Mouse (Mus musculus): ENCODE data around the gene Usp25. TPM values are rescaled to one million over a fixed set of nuclear protein-coding genes. Genes with fewer than 3 reads are reported as not detected.

Usp25 gene
- polyA plus RNA-seq, 1 experiment from 2014 or later: 19.2 TPM

DNA sequence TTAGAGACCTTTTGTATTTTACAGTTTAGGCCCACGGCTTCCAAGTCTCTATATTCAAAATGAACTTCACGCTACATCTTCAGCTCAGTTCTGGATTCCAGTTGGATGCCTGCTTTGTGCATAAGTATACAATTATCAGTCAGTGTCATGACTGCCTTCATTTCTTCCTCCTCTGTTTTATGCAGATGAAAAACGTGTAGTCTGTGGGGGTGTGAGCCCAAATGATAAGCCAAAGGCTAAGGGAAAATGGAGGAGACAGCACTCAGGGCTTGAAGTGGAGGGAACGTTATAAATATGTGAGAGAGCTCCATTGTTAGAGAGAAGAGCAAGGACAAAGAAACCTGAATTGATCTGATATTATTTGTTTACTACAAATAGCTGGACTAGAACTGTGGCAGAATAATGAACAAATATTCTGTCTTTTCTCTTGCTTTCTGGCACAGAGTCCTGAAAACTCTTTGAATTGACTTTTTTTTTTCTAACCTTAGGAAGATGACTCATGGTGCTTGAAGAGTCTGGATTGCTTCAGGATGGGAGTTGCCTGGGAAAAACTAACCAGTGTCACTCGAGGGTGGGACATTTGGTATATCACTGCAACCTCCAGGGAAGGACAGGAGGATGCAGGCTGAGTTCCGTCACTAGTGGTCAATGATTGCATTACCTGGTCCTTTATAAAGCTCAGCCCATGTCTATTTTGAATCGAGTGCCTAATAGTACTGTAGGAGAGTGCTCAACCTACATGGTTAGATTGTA, 10.3 kb downstream of the Usp25 start:
- TF ChIP-seq CTCF (IDR thresholded peaks at IDR 0.05) (no peak), EP300 (IDR thresholded peaks at IDR 0.05) (no peak)
- H3K27ac ChIP-seq (ENCODE audit: low read length): no peak overlapping the region
- no peaks in the 10 kb centered on the region for H3K27me3 ChIP-seq (replicated peaks; ENCODE audit: insufficient read depth, low read length)
- H3K4me3 ChIP-seq (ENCODE audit: low read depth, low read length): no peak overlapping the region
- ATAC-seq (peak; percentile 36), DNase-seq (ENCODE audit: low spot score) (peak; percentile 47)
- WGBS: 73% methylated on average over 7 of the region's 7 CpGs
- no peaks in the 10 kb centered on the region for H3K9me3 ChIP-seq (ENCODE audit: low read length)
- H3K9ac ChIP-seq (replicated peaks; ENCODE audit: low read depth): no peak overlapping the region
- no peak overlapping the region for H3K4me2 ChIP-seq (replicated peaks; ENCODE audit: low read depth, low read length)
- peaks cover 19% of the 10 kb centered on the region for H3K4me1 ChIP-seq (ENCODE audit: insufficient read depth, low read depth, low read length)
- H3K36me3 ChIP-seq (ENCODE audit: insufficient read depth, low read length): no peaks in the 10 kb centered on the region; the same call in 1 of the 2 replicates

DNA sequence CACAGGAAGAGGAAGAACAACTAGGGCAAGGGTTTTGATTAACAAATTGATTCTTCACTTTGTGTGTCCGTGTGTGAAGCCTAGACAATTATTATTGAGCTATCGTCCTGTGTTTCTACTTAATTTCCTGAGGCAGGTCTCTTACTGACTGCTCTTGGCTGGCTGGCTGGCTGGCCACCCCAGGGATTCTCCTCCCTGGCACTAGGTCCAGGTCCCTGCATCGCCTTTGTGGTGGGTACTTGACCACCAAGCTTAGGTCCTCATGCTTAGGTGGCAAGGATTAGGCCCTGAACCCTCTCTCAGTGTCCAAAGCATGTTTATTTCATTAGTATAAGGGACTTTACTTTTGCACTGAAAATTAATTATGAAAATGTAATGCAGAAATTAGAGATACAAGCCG, 12.6 kb downstream of the Usp25 start:
- no peak overlapping the region for H3K27ac ChIP-seq (ENCODE audit: low read length)
- no peaks in the 10 kb centered on the region for H3K9me3 ChIP-seq (ENCODE audit: low read length)
- H3K27me3 ChIP-seq (replicated peaks; ENCODE audit: insufficient read depth, low read length): no peaks in the 10 kb centered on the region
- H3K36me3 ChIP-seq (ENCODE audit: insufficient read depth, low read length): no peaks in the 10 kb centered on the region; the same call in 1 of the 2 replicates
- H3K9ac ChIP-seq (replicated peaks; ENCODE audit: low read depth): no peak overlapping the region
- no peak for DNase-seq (ENCODE audit: low spot score)
- no peak for ATAC-seq
- TF ChIP-seq CTCF (IDR thresholded peaks at IDR 0.05) (no peak), EP300 (IDR thresholded peaks at IDR 0.05) (no peak)
- H3K4me1 ChIP-seq (ENCODE audit: insufficient read depth, low read depth, low read length): peaks cover 26% of the 10 kb centered on the region
- WGBS: 89% methylated on average over 4 of the region's 4 CpGs
- no peak overlapping the region for H3K4me3 ChIP-seq (ENCODE audit: low read depth, low read length)
- H3K4me2 ChIP-seq (replicated peaks; ENCODE audit: low read depth, low read length): no peak overlapping the region

DNA sequence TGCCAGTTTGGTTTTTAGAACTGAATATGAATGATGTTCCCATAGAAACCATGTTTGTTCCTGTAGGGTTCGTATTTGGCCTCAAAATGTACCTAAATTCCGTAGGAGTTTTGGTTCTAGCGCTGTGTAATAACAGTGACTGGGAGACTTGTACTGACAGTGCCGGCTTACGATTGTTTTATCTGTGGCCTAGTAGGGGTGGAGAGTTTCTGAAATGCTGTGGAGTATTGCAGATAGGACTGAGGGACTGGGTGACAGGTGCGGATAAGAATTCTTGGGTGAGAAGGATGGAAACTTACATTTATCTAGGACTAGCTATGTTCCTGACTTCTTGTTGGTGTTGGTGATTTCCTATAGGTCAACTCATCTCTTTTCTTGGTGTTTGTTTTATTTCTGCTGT, 13.4 kb downstream of the Usp25 start:
- Histone ChIP-seq H3K9ac (replicated peaks; ENCODE audit: low read depth) (no peak overlapping the region), H3K4me2 (replicated peaks; ENCODE audit: low read depth, low read length) (no peak overlapping the region), H3K9me3 (ENCODE audit: low read length) (no peaks in the 10 kb centered on the region), H3K36me3 (ENCODE audit: insufficient read depth, low read length) (no peaks in the 10 kb centered on the region; the same call in 1 of the 2 replicates), H3K4me1 (ENCODE audit: insufficient read depth, low read depth, low read length) (peaks cover 26% of the 10 kb centered on the region), H3K27ac (ENCODE audit: low read length) (no peak overlapping the region), H3K4me3 (ENCODE audit: low read depth, low read length) (no peak overlapping the region), H3K27me3 (replicated peaks; ENCODE audit: insufficient read depth, low read length) (no peaks in the 10 kb centered on the region)
- TF ChIP-seq CTCF (IDR thresholded peaks at IDR 0.05) (no peak), EP300 (IDR thresholded peaks at IDR 0.05) (no peak)
- DNase-seq (ENCODE audit: low spot score) (no peak), ATAC-seq (no peak)
- 84% methylated on average over 6 of the region's 6 CpGs for WGBS

DNA sequence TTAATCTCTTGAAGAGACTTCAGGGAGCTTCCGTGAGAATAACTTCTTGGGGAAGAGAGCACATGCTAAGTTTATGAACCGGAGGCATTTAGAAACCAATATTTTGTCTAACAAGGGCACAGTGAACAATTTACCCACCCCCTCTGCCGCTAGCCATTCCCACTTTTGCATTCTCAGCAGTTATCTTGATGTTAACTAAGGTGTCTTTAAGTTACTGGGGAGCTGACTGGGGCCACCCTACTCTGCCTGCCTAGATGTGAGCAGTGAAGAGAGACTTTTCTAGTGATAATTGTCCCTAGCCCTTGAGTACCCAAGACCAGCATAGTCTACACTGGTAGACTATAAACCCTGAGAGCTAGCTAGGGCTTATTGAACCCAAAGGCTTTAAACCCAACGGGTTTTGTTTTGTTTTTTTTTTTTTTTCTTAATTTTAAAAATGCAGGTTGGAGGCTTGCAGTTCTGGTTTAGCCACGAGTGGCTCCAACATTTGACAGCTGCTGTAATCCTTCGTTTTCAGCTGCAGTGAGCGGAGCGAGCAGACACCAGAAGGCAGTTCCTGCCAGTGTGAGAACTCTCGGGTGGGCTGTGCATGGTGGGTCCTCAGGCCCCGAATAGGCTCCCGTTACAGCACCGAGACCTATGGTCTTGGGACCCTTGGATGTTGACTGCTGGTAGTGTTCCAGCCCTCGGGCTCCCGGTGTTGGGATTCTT, 14.6 kb downstream of the Usp25 start:
- Histone ChIP-seq H3K9ac (replicated peaks; ENCODE audit: low read depth) (no peak overlapping the region), H3K9me3 (ENCODE audit: low read length) (no peaks in the 10 kb centered on the region), H3K36me3 (ENCODE audit: insufficient read depth, low read length) (no peaks in the 10 kb centered on the region; the same call in 1 of the 2 replicates), H3K4me1 (ENCODE audit: insufficient read depth, low read depth, low read length) (peaks cover 26% of the 10 kb centered on the region), H3K27ac (ENCODE audit: low read length) (no peak overlapping the region), H3K27me3 (replicated peaks; ENCODE audit: insufficient read depth, low read length) (no peaks in the 10 kb centered on the region), H3K4me3 (ENCODE audit: low read depth, low read length) (0 out of 2 replicates have a peak overlapping the region, but pooled peaks have one; percentile 1), H3K4me2 (replicated peaks; ENCODE audit: low read depth, low read length) (peak overlapping the region; percentile 39)
- 41% methylated on average over 14 of the region's 14 CpGs for WGBS
- ATAC-seq (peak; percentile 35), DNase-seq (ENCODE audit: low spot score) (no peak)
- no peak for TF ChIP-seq CTCF (IDR thresholded peaks at IDR 0.05)
- TF ChIP-seq EP300 (IDR thresholded peaks at IDR 0.05): no peak

DNA sequence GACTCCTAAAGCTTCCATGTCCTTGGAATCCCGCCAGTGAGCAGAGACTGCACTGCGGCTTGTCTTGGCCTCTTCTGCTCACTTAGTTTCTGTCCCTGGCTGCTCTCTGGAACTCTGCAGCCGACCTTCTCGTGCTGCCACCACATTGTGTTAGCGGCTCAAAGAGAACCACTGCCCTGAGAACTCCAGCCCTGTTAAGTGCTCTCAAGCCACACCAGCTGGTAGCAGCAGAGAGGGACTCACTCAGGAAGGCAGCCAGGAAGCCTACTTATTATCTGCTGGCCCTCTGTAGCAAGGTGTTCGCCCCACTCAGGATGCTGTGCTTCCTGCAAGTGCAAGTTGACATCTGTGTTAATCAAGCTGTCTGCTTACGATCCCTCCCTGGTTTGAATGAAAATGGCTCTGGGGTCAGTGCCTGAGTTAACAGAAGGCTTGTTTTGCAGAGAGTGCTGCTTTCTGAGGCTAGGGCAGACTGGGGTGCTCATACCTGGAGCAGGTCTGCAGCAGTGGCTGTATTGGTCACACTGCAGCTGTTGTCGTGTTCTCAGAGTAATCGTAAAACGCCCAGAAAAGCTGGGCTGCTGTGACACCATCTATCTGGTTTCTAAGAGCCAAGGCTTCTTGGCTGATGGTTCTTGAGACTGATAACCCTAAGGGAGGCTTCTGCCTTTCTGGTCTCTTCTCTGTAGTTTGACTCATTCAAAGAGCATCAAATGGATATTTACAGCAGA, 15.3 kb downstream of the Usp25 start:
- 24% methylated on average over 10 of the region's 10 CpGs for WGBS
- ATAC-seq (peak; percentile 72), DNase-seq (ENCODE audit: low spot score) (peak; percentile 68)
- Histone ChIP-seq H3K4me1 (ENCODE audit: insufficient read depth, low read depth, low read length) (peaks cover 26% of the 10 kb centered on the region), H3K9ac (replicated peaks; ENCODE audit: low read depth) (no peak overlapping the region), H3K27ac (ENCODE audit: low read length) (no peak overlapping the region), H3K4me3 (ENCODE audit: low read depth, low read length) (0 out of 2 replicates have a peak overlapping the region, but pooled peaks have one; percentile 1), H3K27me3 (replicated peaks; ENCODE audit: insufficient read depth, low read length) (no peaks in the 10 kb centered on the region), H3K9me3 (ENCODE audit: low read length) (no peaks in the 10 kb centered on the region), H3K4me2 (replicated peaks; ENCODE audit: low read depth, low read length) (peak overlapping the region; percentile 39), H3K36me3 (ENCODE audit: insufficient read depth, low read length) (no peaks in the 10 kb centered on the region; the same call in 1 of the 2 replicates)
- peak; percentile 14; the same call in 1 of the 2 replicates for TF ChIP-seq CTCF (IDR thresholded peaks at IDR 0.05)
- no peak for TF ChIP-seq EP300 (IDR thresholded peaks at IDR 0.05)

DNA sequence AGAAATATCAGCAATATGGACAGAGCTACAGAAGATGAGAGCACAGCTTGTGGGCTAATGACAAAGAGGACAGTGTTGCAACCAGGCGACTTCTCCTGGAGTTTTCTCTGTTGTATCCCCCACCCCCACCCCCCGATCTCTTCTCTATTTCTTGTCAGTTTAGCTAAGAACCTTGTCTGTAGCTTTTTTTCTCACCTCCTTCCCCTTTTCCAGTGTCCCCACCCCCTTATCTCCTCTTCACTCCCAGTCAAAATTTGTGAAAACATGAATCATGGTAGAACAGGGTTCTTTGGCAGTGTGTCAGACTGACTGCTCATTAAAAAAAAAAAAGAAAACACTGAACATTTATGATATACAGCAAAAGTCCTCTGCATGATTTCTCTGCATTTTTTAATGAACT, 16.9 kb downstream of the Usp25 start:
- TF ChIP-seq CTCF (IDR thresholded peaks at IDR 0.05): no peak
- no peak for TF ChIP-seq EP300 (IDR thresholded peaks at IDR 0.05)
- Histone ChIP-seq H3K27me3 (replicated peaks; ENCODE audit: insufficient read depth, low read length) (no peaks in the 10 kb centered on the region), H3K4me1 (ENCODE audit: insufficient read depth, low read depth, low read length) (peaks cover 26% of the 10 kb centered on the region), H3K9ac (replicated peaks; ENCODE audit: low read depth) (no peak overlapping the region), H3K36me3 (ENCODE audit: insufficient read depth, low read length) (peaks cover 5% of the 10 kb centered on the region; the same call in 1 of the 2 replicates), H3K9me3 (ENCODE audit: low read length) (no peaks in the 10 kb centered on the region), H3K4me3 (ENCODE audit: low read depth, low read length) (no peak overlapping the region), H3K4me2 (replicated peaks; ENCODE audit: low read depth, low read length) (no peak overlapping the region), H3K27ac (ENCODE audit: low read length) (no peak overlapping the region)
- DNase-seq (ENCODE audit: low spot score) (peak; percentile 60), ATAC-seq (peak; percentile 17; the same call in 1 of the 2 replicates)
- 37% methylated on average over 2 of the region's 2 CpGs for WGBS
